Mouse (Mus musculus): ENCODE measurements around the gene Sp4. TPM values are rescaled to one million over a fixed set of nuclear protein-coding genes. Genes with fewer than 3 reads are reported as not detected.

Gene Sp4
- polyA plus RNA-seq, 1 experiment from 2014 or later: 11.9 TPM

- WGBS: 81% methylated on average over 1 of the region's 1 CpGs
- Histone ChIP-seq H3K4me1 (no peaks in the 10 kb centered on the region), H3K4me3 (no peak overlapping the region), H3K27me3 (replicated peaks; ENCODE audit: low read depth, poor library complexity, severe bottlenecking) (no peaks in the 10 kb centered on the region), H3K36me3 (replicated peaks) (peaks cover 7% of the 10 kb centered on the region; the same call in 1 of the 2 replicates), H3K9me3 (no peaks in the 10 kb centered on the region), H3K27ac (replicated peaks) (no peak overlapping the region)
- no peak for DNase-seq (ENCODE audit: low spot score)
Measured at GRCm38 (mm10) chr12:118255292-118255782, 45.9 kb downstream of the Sp4 start.

- Histone ChIP-seq H3K27me3 (replicated peaks; ENCODE audit: low read depth, poor library complexity, severe bottlenecking) (no peaks in the 10 kb centered on the region), H3K27ac (replicated peaks) (no peak overlapping the region), H3K9me3 (no peaks in the 10 kb centered on the region), H3K36me3 (replicated peaks) (no peaks in the 10 kb centered on the region), H3K4me1 (0 out of 2 replicates have a peak, but pooled peaks cover 5% of the 10 kb centered on the region), H3K4me3 (no peak overlapping the region)
- no peak for DNase-seq (ENCODE audit: low spot score)
- 62% methylated on average over 3 of the region's 3 CpGs for WGBS
Measured at GRCm38 (mm10) chr12:118221182-118221581, 80.1 kb downstream of the Sp4 start.

GRCm38 (mm10) chr12:118220062-118220461 lies 81.2 kb downstream of the Sp4 start:
- no peaks in the 10 kb centered on the region for H3K9me3 ChIP-seq
- no peak overlapping the region for H3K4me3 ChIP-seq
- no peaks in the 10 kb centered on the region for H3K36me3 ChIP-seq (replicated peaks)
- H3K27ac ChIP-seq (replicated peaks): no peak overlapping the region
- no peak for DNase-seq (ENCODE audit: low spot score)
- no peaks in the 10 kb centered on the region for H3K27me3 ChIP-seq (replicated peaks; ENCODE audit: low read depth, poor library complexity, severe bottlenecking)
- 0 out of 2 replicates have a peak, but pooled peaks cover 5% of the 10 kb centered on the region for H3K4me1 ChIP-seq

DNA sequence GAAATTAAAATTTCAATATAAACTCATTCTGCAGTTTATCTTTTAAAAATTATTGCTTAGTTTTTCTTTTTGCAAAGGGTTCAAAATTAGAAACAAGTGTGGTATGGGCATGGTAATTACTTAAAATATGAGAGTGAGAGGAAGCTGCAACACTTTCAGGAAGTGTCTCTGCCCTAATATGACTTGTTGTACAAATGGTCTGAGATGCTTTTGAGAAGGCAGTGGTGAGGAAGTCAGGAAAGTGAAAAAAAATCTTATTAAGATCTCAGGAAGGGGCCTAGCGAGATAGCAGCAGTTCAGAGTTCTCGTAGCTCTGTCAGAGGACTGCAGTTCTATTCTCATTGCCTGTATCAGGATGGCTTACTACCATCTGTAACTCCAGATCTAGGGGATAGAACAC lies 89.1 kb downstream of the Sp4 start:
- H3K4me1 ChIP-seq: no peaks in the 10 kb centered on the region
- no peak for DNase-seq (ENCODE audit: low spot score)
- H3K27ac ChIP-seq (replicated peaks): no peak overlapping the region
- H3K9me3 ChIP-seq: no peaks in the 10 kb centered on the region
- WGBS: 87% methylated on average over 2 of the region's 2 CpGs
- H3K27me3 ChIP-seq (replicated peaks; ENCODE audit: low read depth, poor library complexity, severe bottlenecking): no peaks in the 10 kb centered on the region
- H3K4me3 ChIP-seq: no peak overlapping the region
- no peaks in the 10 kb centered on the region for H3K36me3 ChIP-seq (replicated peaks)

DNA sequence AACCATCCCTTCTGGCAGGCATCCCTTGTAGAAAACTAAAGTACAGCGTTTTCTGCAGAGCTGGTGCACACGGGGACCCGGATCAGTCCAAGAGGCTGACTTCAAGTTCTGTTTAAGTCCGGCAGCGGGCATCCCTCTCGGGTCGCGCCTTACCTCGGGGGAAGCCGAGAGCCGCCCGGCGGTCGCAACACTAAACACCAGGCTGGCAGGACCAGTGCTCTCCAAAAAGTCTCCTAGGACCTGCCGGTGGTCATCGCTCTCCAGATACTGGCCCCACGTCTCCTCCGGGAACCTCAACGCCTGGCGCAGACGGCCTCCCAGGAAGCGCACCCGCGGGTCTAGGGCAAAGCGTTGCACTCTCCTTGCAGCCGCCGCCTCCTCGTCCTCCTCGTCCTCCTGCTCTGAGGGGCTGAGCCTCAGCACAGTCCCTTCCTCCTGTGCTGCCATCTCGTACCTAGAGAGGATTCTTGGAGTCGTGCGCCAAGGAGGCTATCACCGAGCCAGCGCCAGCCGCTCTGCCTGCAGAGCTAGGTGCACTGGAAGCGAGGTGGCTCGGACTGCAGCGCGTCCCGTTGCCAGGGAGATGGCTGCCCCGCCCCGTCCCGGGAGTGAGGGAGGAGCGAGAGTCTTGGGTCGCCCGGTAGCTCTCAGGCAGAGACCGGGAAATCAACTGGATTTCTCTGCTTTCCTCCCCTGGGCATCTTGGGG lies 102.7 kb downstream of the Sp4 start, which contains the start of gene Dnah11:
Gene Dnah11, minus strand, starts transcription at position 658 of the 708 bp plus-strand sequence.
- Histone ChIP-seq H3K9me3 (no peaks in the 10 kb centered on the region), H3K4me3 (peak within 1 kb of the TSS; percentile 66), H3K4me1 (peaks cover 10% of the 10 kb centered on the region), H3K36me3 (replicated peaks) (no peaks in the 10 kb centered on the region), H3K27me3 (replicated peaks; ENCODE audit: low read depth, poor library complexity, severe bottlenecking) (peaks cover 65% of the 10 kb centered on the region), H3K27ac (replicated peaks) (no peak within 1 kb of the TSS)
- DNase-seq (ENCODE audit: low spot score): peak; percentile 89
- WGBS: under 1% methylated on average over 47 of the region's 47 CpGs

DNA sequence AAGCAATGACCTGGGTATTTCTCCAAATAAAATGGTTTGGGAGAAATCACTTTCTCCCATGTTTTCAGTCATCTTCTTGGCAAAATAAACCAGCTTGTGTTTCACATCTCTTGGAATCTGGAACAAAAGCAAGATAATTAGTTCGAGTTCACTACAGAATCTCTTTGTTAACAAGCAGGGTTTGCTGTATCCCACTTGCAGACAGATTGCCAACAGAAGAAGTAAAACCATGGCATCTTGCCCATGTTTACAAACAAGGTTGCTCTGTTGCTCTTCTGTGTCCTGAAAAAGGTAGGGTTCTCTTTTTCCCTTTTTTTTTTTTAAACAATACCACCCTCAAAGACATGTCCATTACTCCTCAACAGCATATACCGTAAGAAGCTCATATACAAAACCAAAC lies 104.7 kb downstream of the Sp4 start:
- no peak overlapping the region for H3K4me3 ChIP-seq
- no peak for DNase-seq (ENCODE audit: low spot score)
- no peaks in the 10 kb centered on the region for H3K36me3 ChIP-seq (replicated peaks)
- 58% methylated on average over 2 of the region's 2 CpGs for WGBS
- no peaks in the 10 kb centered on the region for H3K9me3 ChIP-seq
- peaks cover 79% of the 10 kb centered on the region for H3K27me3 ChIP-seq (replicated peaks; ENCODE audit: low read depth, poor library complexity, severe bottlenecking)
- H3K4me1 ChIP-seq: peaks cover 10% of the 10 kb centered on the region
- H3K27ac ChIP-seq (replicated peaks): no peak overlapping the region

GRCm38 (mm10) chr12:118189535-118189934 lies 111.7 kb downstream of the Sp4 start:
- Histone ChIP-seq H3K36me3 (replicated peaks) (no peaks in the 10 kb centered on the region), H3K27ac (replicated peaks) (no peak overlapping the region), H3K4me1 (peaks cover 27% of the 10 kb centered on the region), H3K9me3 (no peaks in the 10 kb centered on the region), H3K4me3 (no peak overlapping the region), H3K27me3 (replicated peaks; ENCODE audit: low read depth, poor library complexity, severe bottlenecking) (peaks cover 78% of the 10 kb centered on the region)
- no peak for DNase-seq (ENCODE audit: low spot score)
- 70% methylated on average over 3 of the region's 3 CpGs for WGBS

- Histone ChIP-seq H3K4me3 (no peak overlapping the region), H3K9me3 (no peaks in the 10 kb centered on the region), H3K36me3 (replicated peaks) (no peaks in the 10 kb centered on the region), H3K27me3 (replicated peaks; ENCODE audit: low read depth, poor library complexity, severe bottlenecking) (peaks cover 71% of the 10 kb centered on the region), H3K4me1 (peaks cover 27% of the 10 kb centered on the region), H3K27ac (replicated peaks) (no peak overlapping the region)
- DNase-seq (ENCODE audit: low spot score): no peak
- WGBS: 49% methylated on average over 2 of the region's 2 CpGs
Measured at GRCm38 (mm10) chr12:118187663-118188062, 113.6 kb downstream of the Sp4 start.

DNA sequence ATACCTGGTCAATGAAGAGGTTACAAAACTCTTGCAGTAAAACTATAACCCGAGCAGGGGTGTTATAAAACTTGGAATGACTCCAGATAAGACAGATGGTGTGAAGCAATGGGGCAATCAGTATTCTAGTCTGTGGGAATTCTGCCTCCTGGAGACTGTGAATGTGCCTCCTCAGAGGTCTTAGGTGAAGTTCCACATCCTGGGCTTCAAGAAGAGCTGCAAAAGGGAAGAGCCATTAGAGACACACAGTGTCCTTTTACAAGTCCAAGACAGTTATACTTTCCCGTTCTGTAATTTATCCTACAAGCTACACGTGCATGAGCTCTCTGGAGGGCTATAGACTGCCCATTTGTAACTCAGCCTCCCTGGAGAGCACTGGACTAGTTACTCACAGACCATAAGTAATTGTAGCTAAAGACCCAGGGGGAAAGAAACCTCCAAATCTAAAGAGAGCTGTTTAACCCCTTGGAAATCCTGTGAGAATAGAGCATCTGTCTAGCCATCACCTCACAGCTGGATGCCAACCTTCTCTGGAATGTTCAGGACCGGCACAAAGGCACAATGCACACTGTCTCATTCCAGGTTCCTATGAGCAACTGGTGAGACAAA lies 114.3 kb downstream of the Sp4 start:
- WGBS: 13% methylated on average over 4 of the region's 4 CpGs
- peaks cover 71% of the 10 kb centered on the region for H3K27me3 ChIP-seq (replicated peaks; ENCODE audit: low read depth, poor library complexity, severe bottlenecking)
- no peak for DNase-seq (ENCODE audit: low spot score)

DNA sequence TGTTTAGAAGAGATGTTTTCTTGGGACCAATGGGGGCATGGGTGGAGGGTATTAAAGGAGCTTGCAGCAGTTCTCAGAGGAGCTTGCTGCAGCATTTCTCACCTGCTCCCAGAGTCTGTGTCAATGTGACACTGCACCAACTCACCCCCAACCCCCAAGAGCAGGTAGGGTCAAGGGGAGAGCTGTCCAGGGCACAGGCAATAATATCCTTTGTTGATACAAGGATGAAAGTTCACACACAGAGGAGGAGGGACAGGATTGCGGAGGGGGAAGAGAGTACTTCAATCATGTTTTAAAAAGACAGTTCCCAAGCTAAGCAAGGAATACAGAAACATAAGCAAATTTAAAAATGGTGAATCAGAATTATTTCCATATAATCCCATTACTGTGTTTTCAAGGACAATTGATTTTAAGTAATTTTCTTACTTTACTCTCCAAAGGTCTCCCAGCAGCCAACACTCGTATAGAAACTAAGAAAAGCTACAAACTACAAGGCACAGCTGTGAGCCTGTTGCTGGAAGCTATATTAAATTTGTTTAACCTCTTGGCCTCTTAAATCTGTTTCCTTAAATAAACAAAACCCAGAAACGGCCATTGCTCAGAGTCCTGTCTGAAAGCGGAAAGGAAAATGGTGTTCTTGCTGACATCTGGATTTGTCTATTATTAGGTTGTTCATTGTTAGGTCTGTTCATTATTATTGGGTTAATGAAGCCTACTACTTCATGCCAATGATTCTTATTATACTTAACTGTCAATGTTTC lies 114.9 kb downstream of the Sp4 start:
- Histone ChIP-seq H3K36me3 (replicated peaks) (no peaks in the 10 kb centered on the region), H3K27me3 (replicated peaks; ENCODE audit: low read depth, poor library complexity, severe bottlenecking) (peaks cover 75% of the 10 kb centered on the region), H3K9me3 (no peaks in the 10 kb centered on the region), H3K4me3 (no peak overlapping the region), H3K4me1 (peaks cover 27% of the 10 kb centered on the region), H3K27ac (replicated peaks) (no peak overlapping the region)
- peak; percentile 23 for DNase-seq (ENCODE audit: low spot score)
- WGBS: 11% methylated on average over 4 of the region's 4 CpGs

More for the DNA sequence above, 114.3 kb downstream of the Sp4 start:
- no peaks in the 10 kb centered on the region for H3K36me3 ChIP-seq (replicated peaks)
- H3K4me1 ChIP-seq: peaks cover 27% of the 10 kb centered on the region
- no peaks in the 10 kb centered on the region for H3K9me3 ChIP-seq
- no peak overlapping the region for H3K4me3 ChIP-seq
- H3K27ac ChIP-seq (replicated peaks): no peak overlapping the region

Data from embryonic facial prominence, embryonic 10.5 days (tissue).